Mouse (Mus musculus) liver, embryonic 14.5 days (tissue): Measurements from ENCODE around the gene Nenf. TPM values are rescaled to one million over a fixed set of nuclear protein-coding genes. Genes with fewer than 3 reads are reported as not detected.

Experiments
- ATAC-seq: fragments of 200-750 bp; cut with Nextera tagmentation; 2 replicates; pipeline ENCODE4 v1.8.0; 2017; ENCODE audit warnings: moderate number of reproducible peaks, mild to moderate bottlenecking, moderate library complexity; ENCODE audit not compliant: insufficient read depth
- DNase-seq, 3 experiments: peaks; one replicate each; pipeline ENCODE4 v3.0.0-alpha.2; 2012 to 2013; ENCODE audit warnings: low read depth in 3 of 3, low spot score in 3 of 3
- H3K27ac ChIP-seq: fragments of 300-500 bp; sonication (generic); 2 replicates; pipeline ENCODE4 v1.5.1; 2014; ENCODE audit warnings: moderate library complexity, mild to moderate bottlenecking, control low read depth, inconsistent platforms
- H3K27me3 ChIP-seq: fragments of 300-500 bp; sonication (generic); 2 replicates; pipeline ENCODE4 v1.6.1; 2014; ENCODE audit warnings: mild to moderate bottlenecking, low read length, moderate library complexity; ENCODE audit not compliant: control insufficient read depth, insufficient read depth
- H3K36me3 ChIP-seq: fragments of 300-500 bp; sonication (generic); replicated peaks from 2 replicates; pipeline ENCODE4 v1.6.1; 2014; ENCODE audit warnings: low read depth; ENCODE audit not compliant: control insufficient read depth, insufficient read depth
- H3K4me1 ChIP-seq, 2 experiments: fragments of 200-500 bp in 1 of 2; fragments of 300-500 bp in 1 of 2; sonication (generic) in 1 of 2; replicated peaks; 2 replicates each; pipeline ENCODE4 v1.6.1; 2012 to 2014; ENCODE audit warnings: antibody characterized with exemption in 1 of 2, inconsistent platforms in 1 of 2, low read length in 1 of 2; ENCODE audit not compliant: control insufficient read depth in 2 of 2, insufficient read depth in 2 of 2
- H3K4me2 ChIP-seq: fragments of 300-500 bp; sonication (generic); 2 replicates; pipeline ENCODE4 v1.6.1; 2014; ENCODE audit warnings: low read depth, mild to moderate bottlenecking, control low read depth, moderate library complexity
- H3K4me3 ChIP-seq, 2 experiments: fragments of 200-500 bp in 1 of 2; fragments of 300-500 bp in 1 of 2; sonication (generic) in 1 of 2; 2 replicates each; pipeline ENCODE4 v1.5.1; 2012 to 2014; ENCODE audit warnings: low read depth in 2 of 2, low read length in 2 of 2, mild to moderate bottlenecking in 2 of 2, control low read depth in 1 of 2, inconsistent platforms in 1 of 2, moderate library complexity in 1 of 2; ENCODE audit not compliant: insufficient read depth in 1 of 2
- H3K9ac ChIP-seq: fragments of 300-500 bp; sonication (generic); replicated peaks from 2 replicates; pipeline ENCODE4 v1.6.1; 2014; ENCODE audit warnings: mild to moderate bottlenecking, control low read depth, moderate library complexity
- H3K9me3 ChIP-seq: fragments of 300-500 bp; sonication (generic); 2 replicates; pipeline ENCODE4 v1.6.1; 2016; ENCODE audit warnings: low read length, mixed read lengths; ENCODE audit not compliant: control insufficient read depth
- CTCF ChIP-seq: IDR thresholded peaks from 2 replicates; pipeline ENCODE4 v1.5.1; 2016; ENCODE audit warnings: antibody characterized with exemption, low read depth, control low read depth
- EP300 ChIP-seq: IDR thresholded peaks from 2 replicates; pipeline ENCODE4 v1.6.1; 2016; ENCODE audit warnings: antibody characterized with exemption, low read depth
- WGBS: fragments of 180-500 bp; shearing (Covaris S2); extraction: QIAGEN DNeasy Blood & Tissue Kit; methylation state at CpG from one replicate; pipeline ENCODE4 v1.1.7; 2014; ENCODE audit not compliant: insufficient replicate concordance; 5-methylcytosine and 5-hydroxymethylcytosine counted together
- polyA plus RNA-seq, 2 experiments: library from polyadenylated mRNA; depleted of rRNA in 1 of 2; stranded (reverse) in 1 of 2; unstranded in 1 of 2; fragments of >200 nt; fragmentation: Nextera tagmentation in 1 of 2; extraction: Ambion mirVana in 1 of 2; gene quantifications; 2 replicates each; pipeline versions ENCODE4 v1.2.1 to v1.2.3; 2012 to 2014

Nenf gene
- polyA plus RNA-seq, 2 experiments = 29.4 to 34.9 TPM

GRCm38 (mm10) chr1:191305610-191306009 lies 12.4 kb downstream of the Nenf start:
- H3K36me3 ChIP-seq = no peaks in the 10 kb centered on the region
- TF ChIP-seq CTCF (peak; percentile 65), EP300 (no peak)
- WGBS = 65% methylated on average over 7 of the region's 7 CpGs
- no peaks in the 10 kb centered on the region for H3K27me3 ChIP-seq
- no peaks in the 10 kb centered on the region for H3K4me1 ChIP-seq
- H3K27ac ChIP-seq = no peak overlapping the region
- DNase-seq (no peak), ATAC-seq (no peak)
- H3K9me3 ChIP-seq = no peaks in the 10 kb centered on the region
- no peak overlapping the region for H3K4me2 ChIP-seq
- no peak overlapping the region for H3K4me3 ChIP-seq
- H3K9ac ChIP-seq = no peak overlapping the region

- H3K9ac ChIP-seq = no peak overlapping the region
- no peaks in the 10 kb centered on the region for H3K27me3 ChIP-seq
- H3K9me3 ChIP-seq = no peaks in the 10 kb centered on the region
- no peaks in the 10 kb centered on the region for H3K36me3 ChIP-seq
- 59% methylated on average over 6 of the region's 6 CpGs for WGBS
- no peak overlapping the region for H3K4me2 ChIP-seq
- no peak overlapping the region for H3K27ac ChIP-seq
- ATAC-seq (no peak), DNase-seq (no peak)
- TF ChIP-seq CTCF (no peak), EP300 (no peak)
- H3K4me3 ChIP-seq = no peak overlapping the region
- no peaks in the 10 kb centered on the region for H3K4me1 ChIP-seq
These were observed 13.8 kb downstream of the Nenf start for GRCm38 (mm10) chr1:191304216-191304615.

GRCm38 (mm10) chr1:191303736-191304135 lies 14.3 kb downstream of the Nenf start:
- WGBS = 67% methylated on average over 3 of the region's 3 CpGs
- no peak overlapping the region for H3K4me2 ChIP-seq

GRCm38 (mm10) chr1:191301903-191302302 lies 16.1 kb downstream of the Nenf start:
- no peak for TF ChIP-seq CTCF
- ATAC-seq = no peak
- Histone ChIP-seq H3K9ac (no peak overlapping the region), H3K27ac (no peak overlapping the region), H3K4me1 (no peaks in the 10 kb centered on the region), H3K27me3 (no peaks in the 10 kb centered on the region), H3K4me3 (no peak overlapping the region), H3K9me3 (no peaks in the 10 kb centered on the region), H3K4me2 (no peak overlapping the region), H3K36me3 (no peaks in the 10 kb centered on the region)
- 29% methylated on average over 4 of the region's 4 CpGs for WGBS
- no peak for DNase-seq

More at GRCm38 (mm10) chr1:191303736-191304135, 14.3 kb downstream of the Nenf start:
- Histone ChIP-seq H3K9ac (no peak overlapping the region), H3K9me3 (no peaks in the 10 kb centered on the region), H3K4me1 (no peaks in the 10 kb centered on the region), H3K36me3 (no peaks in the 10 kb centered on the region), H3K27ac (no peak overlapping the region), H3K27me3 (no peaks in the 10 kb centered on the region), H3K4me3 (no peak overlapping the region)
- DNase-seq = no peak
- ATAC-seq = no peak
- no peak for TF ChIP-seq EP300
- no peak for TF ChIP-seq CTCF

- TF ChIP-seq CTCF (peak; percentile 69), EP300 (no peak)
- ATAC-seq (no peak), DNase-seq (no peak)
- no peaks in the 10 kb centered on the region for H3K36me3 ChIP-seq
- H3K4me3 ChIP-seq = no peak overlapping the region
- no peak overlapping the region for H3K27ac ChIP-seq
- no peaks in the 10 kb centered on the region for H3K4me1 ChIP-seq
- 45% methylated on average over 11 of the region's 11 CpGs for WGBS
- H3K27me3 ChIP-seq = no peaks in the 10 kb centered on the region
- H3K9ac ChIP-seq = no peak overlapping the region
- no peaks in the 10 kb centered on the region for H3K9me3 ChIP-seq
- no peak overlapping the region for H3K4me2 ChIP-seq
These were observed 18.6 kb downstream of the Nenf start for GRCm38 (mm10) chr1:191299215-191299942.
